Mouse (Mus musculus) heart, postnatal 36 days (tissue): ENCODE data around the gene Tas2r134. TPM values are rescaled to one million over a fixed set of nuclear protein-coding genes. Genes with fewer than 3 reads are reported as not detected.

ENCODE experiments used
- DNase-seq, 2 experiments: peaks; one replicate each; pipeline ENCODE4 v3.0.0; 2021 to 2022
- intact Hi-C: fragments of 180-260 bp; cut with DNase I; formaldehyde crosslinking; loops from one replicate; pipeline ENCODE4 v1.15.1; 2025
- total RNA-seq, 2 experiments: library from RNA; stranded (reverse); gene quantifications; 2 replicates each; pipeline ENCODE4 v1.2.3; 2021

The Tas2r134 gene
- total RNA-seq = not detected

- DNase-seq = no peak
- intact Hi-C loops = no loop called here
Measured at GRCm38 (mm10) chr2:51627211-51627610, at the start of gene Tas2r134. Tas2r134 (plus strand) TSS chr2:51627511.

DNA sequence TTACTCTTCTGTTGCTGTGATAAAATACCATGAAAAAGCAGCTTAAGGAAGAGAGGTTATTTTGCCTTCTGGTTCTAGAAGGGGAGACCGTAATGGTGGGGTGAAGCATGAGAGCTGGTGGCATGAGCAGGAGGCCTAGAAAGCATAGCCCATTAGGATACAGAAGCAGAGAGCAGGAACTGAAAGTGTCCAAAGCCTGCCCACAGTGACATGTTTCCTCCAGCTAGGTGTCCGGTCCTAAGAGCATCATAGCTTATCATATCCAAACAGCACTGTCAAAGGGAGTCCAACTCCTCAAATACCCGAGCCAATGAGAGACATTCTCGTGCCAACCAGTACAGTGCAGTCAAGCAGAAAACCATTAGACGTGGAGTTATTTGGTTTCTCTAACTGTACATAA lies 47.5 kb upstream of the Tas2r134 start:
- DNase-seq = no peak
- intact Hi-C loops = loop anchor here (10.0 kb wide), 1 partner anchor 245 kb away; no protein-coding TSS in a partner anchor

DNA sequence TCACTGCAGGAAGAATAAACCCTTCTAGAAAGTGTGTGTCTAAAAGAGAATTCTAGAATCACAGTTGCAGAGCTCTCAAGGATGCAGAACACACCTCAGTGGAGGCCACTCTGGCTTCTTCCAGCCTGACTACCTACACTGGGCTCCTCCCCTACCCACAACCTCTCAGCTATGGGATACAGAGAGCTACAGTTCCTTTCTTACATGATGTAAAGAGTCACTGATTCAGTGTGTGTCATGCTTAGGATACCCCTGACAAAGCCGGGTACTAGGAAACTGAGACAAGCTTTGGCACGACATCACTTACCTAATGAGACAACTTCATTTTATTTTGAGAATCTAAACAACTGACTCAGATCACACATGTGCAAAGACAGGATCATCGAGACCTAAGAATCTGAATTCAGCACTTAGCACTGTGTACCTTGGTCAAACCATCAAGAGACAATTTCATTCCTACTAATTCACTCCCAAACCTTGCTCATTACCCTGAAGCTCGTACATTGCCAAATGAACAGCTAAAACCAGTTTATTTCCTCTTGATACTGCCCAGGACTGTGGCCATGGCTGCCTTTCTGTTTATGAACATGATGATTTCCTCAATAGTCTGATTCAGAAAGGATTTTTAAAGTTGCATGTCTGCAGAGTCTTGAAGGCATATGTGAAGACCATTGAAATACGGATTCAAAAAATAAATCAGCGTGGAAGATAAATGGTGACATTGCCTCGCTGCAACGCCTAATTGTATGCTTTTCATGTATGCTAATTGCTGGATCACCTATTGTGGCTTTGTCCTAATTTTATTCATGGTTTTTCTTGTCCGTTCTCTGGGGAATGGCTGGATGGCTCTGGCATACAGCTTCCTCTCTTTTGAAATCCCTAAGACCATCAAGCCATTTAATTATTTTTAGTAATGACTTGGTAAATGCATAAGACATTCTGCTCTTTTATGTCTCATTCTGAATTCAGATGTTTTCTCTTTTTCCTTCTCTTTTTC lies 43.0 kb upstream of the Tas2r134 start:
- no peak for DNase-seq
- intact Hi-C loops = loop anchor here (10.0 kb wide), 1 partner anchor 240 kb away; no protein-coding TSS in a partner anchor

GRCm38 (mm10) chr2:51588336-51588735 lies 39.0 kb upstream of the Tas2r134 start:
- no peak for DNase-seq
- intact Hi-C loops = loop anchor here (10.0 kb wide), 1 partner anchor 236 kb away; no protein-coding TSS in a partner anchor

DNA sequence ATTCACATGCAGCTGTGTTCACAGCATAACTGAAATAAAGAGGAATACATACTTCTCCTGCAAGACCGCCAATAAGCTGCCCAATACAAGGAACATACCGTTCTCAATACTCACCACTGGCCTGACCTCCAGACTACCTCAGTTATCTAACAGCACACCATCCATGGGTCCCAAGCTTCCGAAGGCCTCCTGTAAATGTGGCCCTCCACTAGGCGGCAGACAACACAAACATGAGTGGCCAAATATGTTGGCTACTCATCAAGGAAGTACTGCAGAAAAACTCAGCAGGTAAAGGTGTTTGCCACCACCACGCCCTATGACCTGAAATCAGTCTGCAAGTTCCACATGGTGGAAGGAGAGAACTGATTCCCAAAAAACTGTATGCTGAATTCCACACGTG lies 38.4 kb upstream of the Tas2r134 start:
- intact Hi-C loops = loop anchor here (10.0 kb wide), 1 partner anchor 236 kb away; no protein-coding TSS in a partner anchor
- DNase-seq = no peak

DNA sequence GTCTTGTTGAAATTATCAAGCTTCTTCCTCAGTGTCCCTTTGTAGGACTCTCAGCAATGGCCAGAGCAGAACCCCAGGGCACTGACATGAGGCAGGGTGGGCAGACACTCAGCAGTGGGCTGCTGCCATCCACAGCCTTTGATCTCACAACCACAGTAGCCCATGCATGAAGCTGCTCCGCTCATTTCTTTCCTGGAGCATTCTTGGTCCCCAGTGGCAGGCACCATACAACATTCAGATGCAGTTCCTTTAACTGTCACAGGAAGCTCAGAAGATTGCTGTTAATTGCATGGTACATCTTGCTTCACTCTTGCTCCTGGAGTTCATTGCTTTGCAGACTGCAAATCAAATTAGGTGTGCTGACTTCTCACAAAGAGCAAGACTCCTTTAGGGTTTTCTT lies 37.7 kb upstream of the Tas2r134 start:
- DNase-seq = no peak
- intact Hi-C loops = loop anchor here (10.0 kb wide), 1 partner anchor 235 kb away; no protein-coding TSS in a partner anchor

GRCm38 (mm10) chr2:51590308-51590707 lies 37.0 kb upstream of the Tas2r134 start:
- no peak for DNase-seq
- intact Hi-C loops = no loop called here

DNA sequence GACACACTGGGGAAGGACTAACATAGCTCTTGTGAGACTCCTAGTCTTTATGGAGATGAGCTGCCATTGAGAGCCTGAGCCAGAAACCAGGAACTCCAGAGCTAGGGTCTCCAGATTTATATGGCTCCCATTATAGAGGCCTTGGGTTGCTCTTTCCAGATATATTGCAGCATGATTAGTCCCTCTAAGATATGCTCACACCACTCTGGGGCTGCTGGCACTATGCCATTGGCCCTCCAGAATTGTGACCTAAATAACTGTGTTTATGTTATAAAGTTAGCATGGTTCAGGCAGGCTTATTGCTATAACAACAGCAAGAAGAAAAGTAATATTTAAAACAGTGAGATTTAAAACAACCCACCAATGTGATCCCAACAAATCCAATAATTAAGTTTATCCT lies 35.2 kb upstream of the Tas2r134 start:
- DNase-seq = no peak

GRCm38 (mm10) chr2:51599473-51600201 lies 27.7 kb upstream of the Tas2r134 start:
- intact Hi-C loops = no loop called here
- no peak for DNase-seq

More for the DNA sequence above, 35.2 kb upstream of the Tas2r134 start:
- intact Hi-C loops = no loop called here

DNA sequence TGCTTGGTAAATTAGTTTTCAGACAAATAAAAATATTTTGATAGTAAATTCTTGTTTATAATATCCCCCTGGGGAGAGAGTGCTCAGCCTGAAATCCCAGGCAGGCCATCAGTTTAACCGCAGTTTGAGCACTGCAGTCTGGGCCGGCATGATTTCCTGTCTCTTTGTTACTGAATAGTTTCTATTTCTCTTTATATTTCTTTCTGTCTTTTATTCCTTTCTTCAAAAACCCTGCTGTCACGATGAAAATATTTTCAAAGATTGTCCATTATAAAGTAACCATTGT lies 27.2 kb upstream of the Tas2r134 start:
- intact Hi-C loops = no loop called here

GRCm38 (mm10) chr2:51600873-51601272 lies 26.4 kb upstream of the Tas2r134 start:
- DNase-seq = no peak
- intact Hi-C loops = no loop called here

More for the DNA sequence above, 27.2 kb upstream of the Tas2r134 start:
- DNase-seq = no peak

- intact Hi-C loops = no loop called here
- DNase-seq = no peak
Measured at GRCm38 (mm10) chr2:51610305-51610704, 17.0 kb upstream of the Tas2r134 start.

DNA sequence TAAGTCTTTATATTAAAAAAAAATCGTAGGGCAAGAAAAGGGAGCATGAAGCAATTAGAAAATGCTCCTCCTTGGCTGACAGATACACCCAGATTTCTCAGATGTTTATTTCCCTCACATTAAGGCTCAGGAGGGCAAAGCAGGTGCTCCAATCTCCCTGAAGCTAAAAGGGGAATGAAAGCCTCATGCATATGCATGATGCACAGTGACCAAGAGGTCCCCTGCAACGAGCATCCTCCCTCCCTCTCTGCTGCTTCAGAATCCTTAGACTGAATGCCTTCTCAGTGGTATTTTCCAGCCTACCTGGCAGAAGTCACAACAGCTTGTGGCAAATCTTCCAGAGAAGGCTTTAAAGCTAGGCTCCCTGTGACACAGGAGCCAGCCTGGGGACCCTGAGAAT lies 16.4 kb upstream of the Tas2r134 start:
- DNase-seq = no peak
- intact Hi-C loops = no loop called here

DNA sequence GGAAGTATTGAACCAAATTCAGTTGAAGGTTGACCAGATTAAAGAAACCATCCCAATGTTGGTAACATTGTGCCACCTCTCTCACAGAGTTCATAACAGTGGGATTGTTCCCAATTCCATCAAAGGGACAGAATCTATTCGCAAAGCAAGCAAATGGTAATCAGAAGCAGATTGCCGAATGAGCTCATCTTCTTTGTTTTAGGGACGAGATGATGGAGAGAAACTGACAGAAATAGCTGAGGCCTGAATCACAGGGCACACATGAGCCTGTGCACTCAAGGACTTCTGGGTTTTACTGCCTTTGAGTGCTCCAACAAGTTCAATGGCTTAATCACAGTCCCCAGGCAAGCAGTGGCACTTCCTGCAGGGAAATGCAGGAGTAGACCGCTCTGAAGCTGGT lies 13.6 kb upstream of the Tas2r134 start:
- DNase-seq = no peak
- intact Hi-C loops = no loop called here

DNA sequence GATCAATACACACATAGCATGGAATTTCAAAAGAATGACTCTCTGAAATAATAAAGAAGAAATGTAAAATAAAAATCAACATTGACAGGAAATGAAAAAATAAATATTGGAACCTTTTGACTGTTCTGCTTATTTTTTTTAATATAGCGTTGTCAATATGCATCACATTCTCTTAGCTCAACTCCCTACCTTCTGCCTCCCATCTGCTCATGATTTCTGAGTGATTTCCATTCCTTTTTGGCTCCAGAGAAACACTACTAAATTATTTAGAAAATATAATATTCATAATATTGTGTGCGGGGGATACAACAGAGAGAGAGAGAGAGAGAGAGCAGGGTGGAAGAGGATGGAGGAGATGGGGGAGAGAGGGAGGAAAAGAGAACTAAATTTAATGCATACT lies 5.4 kb upstream of the Tas2r134 start:
- no peak for DNase-seq
- intact Hi-C loops = no loop called here

DNA sequence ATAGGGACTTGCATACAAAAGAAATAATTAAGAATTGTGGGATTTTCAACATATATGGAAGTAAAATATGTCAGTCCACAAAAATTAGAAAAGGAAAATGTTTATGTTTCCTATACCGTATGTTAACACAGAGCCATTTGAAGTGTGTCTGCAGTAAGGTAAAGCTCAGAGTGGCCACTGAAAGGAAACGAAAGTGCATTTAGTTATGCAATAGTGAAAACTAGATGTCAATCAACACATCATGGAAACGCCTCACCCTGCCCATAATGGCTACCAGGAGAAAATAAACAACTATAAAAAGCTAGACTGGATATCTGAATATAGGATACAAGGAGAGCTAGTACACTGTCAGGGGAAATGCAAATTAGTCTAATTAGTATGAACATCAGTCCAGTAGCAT lies 1.3 kb upstream of the Tas2r134 start:
- DNase-seq = no peak
- intact Hi-C loops = no loop called here

DNA sequence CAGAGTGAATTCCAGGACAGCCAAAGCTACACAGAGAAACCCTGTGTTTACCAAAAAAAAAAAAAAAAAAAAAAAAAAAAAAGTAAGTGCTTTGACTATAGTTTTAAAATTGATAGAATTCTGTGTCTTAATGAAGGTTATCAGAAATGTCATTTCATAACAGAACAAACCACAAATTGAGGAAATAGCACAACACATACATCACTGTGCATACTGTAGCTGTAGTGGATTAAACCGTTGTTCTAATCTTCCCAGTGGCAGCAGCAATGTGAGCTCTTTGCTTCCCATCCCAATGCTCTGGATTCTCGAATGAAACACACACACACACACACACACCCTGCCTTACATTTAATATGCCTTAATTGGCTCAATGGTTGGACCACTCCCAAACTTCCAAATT lies 4.1 kb downstream of the Tas2r134 start:
- DNase-seq = no peak
- intact Hi-C loops = no loop called here

DNA sequence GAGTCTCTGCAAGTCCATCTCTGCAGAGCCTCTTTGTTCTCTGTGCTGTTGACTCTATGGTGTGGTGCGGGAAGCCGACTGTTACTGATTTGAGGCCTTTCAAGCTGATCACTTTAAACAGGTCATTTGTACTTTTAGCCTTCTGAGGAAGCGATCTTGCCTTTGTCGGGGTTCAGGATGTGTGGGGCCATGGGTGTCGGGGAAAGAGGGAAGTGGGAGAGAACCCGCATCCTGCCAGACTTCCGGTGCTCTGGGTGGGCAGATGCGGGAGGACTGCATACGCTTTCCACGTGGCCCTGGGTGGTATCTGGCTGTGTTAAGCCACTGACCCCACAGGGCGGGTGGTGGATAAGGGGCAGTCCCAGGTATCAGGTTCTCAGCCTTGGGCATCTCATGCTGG lies 10.4 kb downstream of the Tas2r134 start:
- intact Hi-C loops = no loop called here
- DNase-seq = no peak

DNA sequence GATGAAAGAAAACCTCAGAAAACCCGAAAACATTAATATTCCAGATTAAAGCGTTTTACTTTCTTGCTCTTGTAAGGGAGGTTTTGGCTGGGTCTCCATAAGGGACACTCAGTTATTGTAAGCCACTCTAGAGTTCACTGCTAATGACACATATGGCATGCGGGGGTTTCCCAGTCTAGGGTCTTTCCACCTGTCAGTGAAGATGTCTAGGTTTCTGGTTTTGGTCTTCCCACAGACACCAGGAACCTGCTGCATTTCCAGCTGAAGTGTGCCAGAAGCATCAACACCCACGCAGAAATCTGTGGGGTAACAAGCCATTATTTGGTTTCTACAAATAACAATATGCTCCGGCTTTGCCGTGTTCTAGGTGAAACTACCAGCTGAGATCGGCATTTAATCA lies 14.3 kb downstream of the Tas2r134 start:
- intact Hi-C loops = no loop called here
- DNase-seq = no peak

- intact Hi-C loops = no loop called here
- no peak for DNase-seq
Measured at GRCm38 (mm10) chr2:51643244-51644139, 16.2 kb downstream of the Tas2r134 start.

DNA sequence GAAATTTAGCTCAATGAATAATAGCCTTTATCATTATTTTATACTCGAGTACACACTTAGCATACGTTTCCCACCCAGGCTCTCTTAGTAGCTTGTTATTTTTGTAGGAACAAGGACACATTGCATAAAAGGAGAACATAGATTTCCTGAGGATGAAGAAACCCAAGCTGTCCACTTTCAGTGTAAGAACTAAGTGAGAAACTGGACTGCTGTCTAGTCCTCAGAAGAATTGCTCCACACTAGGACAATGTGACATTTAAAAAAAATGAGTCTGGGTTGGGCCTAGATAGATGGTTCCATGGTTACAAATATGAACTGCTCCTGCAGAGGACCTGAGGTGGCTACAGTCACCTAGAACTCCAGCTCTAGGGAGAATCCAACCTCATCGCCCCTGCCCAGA lies 20.7 kb downstream of the Tas2r134 start:
- DNase-seq = no peak
- intact Hi-C loops = no loop called here
